Mouse (Mus musculus): ENCODE data around the gene Dnm1. TPM values are rescaled to one million over a fixed set of nuclear protein-coding genes. Genes with fewer than 3 reads are reported as not detected.

Dnm1 gene
- polyA plus RNA-seq, 1 experiment from 2014 or later = 5.0 TPM

DNA sequence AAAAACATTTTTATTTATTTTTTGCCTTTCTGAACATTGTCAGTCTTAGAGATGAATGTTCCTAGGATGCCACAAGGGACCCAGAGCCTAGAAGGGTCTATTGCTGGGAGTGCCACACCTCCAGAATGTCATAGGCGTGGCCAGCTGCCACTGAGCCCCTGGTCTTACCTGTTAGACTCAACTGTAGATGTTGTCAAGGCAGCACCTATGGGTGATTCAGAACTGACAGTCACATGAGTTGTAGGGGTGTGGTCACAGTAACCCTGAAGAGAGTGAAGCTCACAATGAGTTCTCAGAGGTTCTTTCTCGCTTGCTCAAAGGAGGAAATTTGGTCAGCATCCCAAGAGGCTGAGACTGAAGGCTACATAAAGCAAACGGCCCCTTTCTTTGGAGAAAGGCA is 57.9 kb downstream of the Dnm1 start:
- no peaks in the 10 kb centered on the region for H3K9me3 ChIP-seq (ENCODE audit: low read length)
- 0 out of 2 replicates have a peak, but pooled peaks have one; percentile 30 for ATAC-seq
- H3K4me3 ChIP-seq (ENCODE audit: low read depth, low read length) = no peak overlapping the region
- no peak overlapping the region for H3K9ac ChIP-seq (replicated peaks; ENCODE audit: low read depth)
- DNase-seq (ENCODE audit: low spot score) = no peak
- no peaks in the 10 kb centered on the region for H3K4me1 ChIP-seq (ENCODE audit: insufficient read depth, low read depth, low read length)
- H3K4me2 ChIP-seq (replicated peaks; ENCODE audit: low read depth, low read length) = no peak overlapping the region
- no peaks in the 10 kb centered on the region for H3K27me3 ChIP-seq (replicated peaks; ENCODE audit: insufficient read depth, low read length)
- no peak overlapping the region for H3K27ac ChIP-seq (ENCODE audit: low read length)
- WGBS = 78% methylated on average over 3 of the region's 3 CpGs
- peaks cover 26% of the 10 kb centered on the region for H3K36me3 ChIP-seq (ENCODE audit: insufficient read depth, low read length)
- no peak for TF ChIP-seq CTCF (IDR thresholded peaks at IDR 0.05)
- TF ChIP-seq EP300 (IDR thresholded peaks at IDR 0.05) = no peak

GRCm38 (mm10) chr2:32294348-32294747 is 58.8 kb downstream of the Dnm1 start:
- Histone ChIP-seq H3K9me3 (ENCODE audit: low read length) (no peaks in the 10 kb centered on the region), H3K9ac (replicated peaks; ENCODE audit: low read depth) (no peak overlapping the region), H3K27me3 (replicated peaks; ENCODE audit: insufficient read depth, low read length) (no peaks in the 10 kb centered on the region), H3K27ac (ENCODE audit: low read length) (no peak overlapping the region), H3K4me1 (ENCODE audit: insufficient read depth, low read depth, low read length) (peaks cover 2% of the 10 kb centered on the region; the same call in 1 of the 2 replicates), H3K4me2 (replicated peaks; ENCODE audit: low read depth, low read length) (no peak overlapping the region), H3K36me3 (ENCODE audit: insufficient read depth, low read length) (peaks cover 22% of the 10 kb centered on the region), H3K4me3 (ENCODE audit: low read depth, low read length) (no peak overlapping the region)
- 62% methylated on average over 8 of the region's 8 CpGs for WGBS
- ATAC-seq (no peak; the same call in 1 of the 2 replicates), DNase-seq (ENCODE audit: low spot score) (no peak)
- TF ChIP-seq EP300 (IDR thresholded peaks at IDR 0.05) = no peak

DNA sequence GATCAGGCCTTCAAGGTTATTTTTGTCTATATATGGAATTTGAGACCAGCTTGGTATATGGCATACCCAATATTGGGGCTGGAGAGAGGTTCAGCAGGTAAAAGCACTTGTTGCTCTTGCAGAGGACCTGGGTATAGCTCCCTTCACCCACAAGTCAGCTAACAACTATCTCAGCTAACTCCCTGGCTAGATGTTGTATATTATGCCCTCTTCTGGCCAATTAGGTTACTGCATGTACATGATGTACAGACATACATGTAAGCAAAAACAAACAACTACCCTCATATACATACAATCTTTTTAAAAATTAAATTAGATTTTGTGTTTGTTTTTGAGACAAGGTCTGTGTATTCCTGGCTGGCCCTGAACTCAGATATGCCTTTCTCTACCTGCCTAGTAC is 63.6 kb downstream of the Dnm1 start:
- H3K9ac ChIP-seq (replicated peaks; ENCODE audit: low read depth) = no peak overlapping the region
- H3K27me3 ChIP-seq (replicated peaks; ENCODE audit: insufficient read depth, low read length) = no peaks in the 10 kb centered on the region
- H3K36me3 ChIP-seq (ENCODE audit: insufficient read depth, low read length) = 0 out of 2 replicates have a peak, but pooled peaks cover 3% of the 10 kb centered on the region
- peak; percentile 48 for DNase-seq (ENCODE audit: low spot score)
- 0 out of 2 replicates have a peak overlapping the region, but pooled peaks have one; percentile 84 for H3K4me3 ChIP-seq (ENCODE audit: low read depth, low read length)
- peak overlapping the region; percentile 82; the same call in 1 of the 2 replicates for H3K27ac ChIP-seq (ENCODE audit: low read length)
- TF ChIP-seq EP300 (IDR thresholded peaks at IDR 0.05) (no peak), CTCF (IDR thresholded peaks at IDR 0.05) (peak; percentile 70)
- H3K4me1 ChIP-seq (ENCODE audit: insufficient read depth, low read depth, low read length) = peaks cover 8% of the 10 kb centered on the region; the same call in 1 of the 2 replicates
- H3K9me3 ChIP-seq (ENCODE audit: low read length) = no peaks in the 10 kb centered on the region
- H3K4me2 ChIP-seq (replicated peaks; ENCODE audit: low read depth, low read length) = peak overlapping the region; percentile 77
- ATAC-seq = no peak

DNA sequence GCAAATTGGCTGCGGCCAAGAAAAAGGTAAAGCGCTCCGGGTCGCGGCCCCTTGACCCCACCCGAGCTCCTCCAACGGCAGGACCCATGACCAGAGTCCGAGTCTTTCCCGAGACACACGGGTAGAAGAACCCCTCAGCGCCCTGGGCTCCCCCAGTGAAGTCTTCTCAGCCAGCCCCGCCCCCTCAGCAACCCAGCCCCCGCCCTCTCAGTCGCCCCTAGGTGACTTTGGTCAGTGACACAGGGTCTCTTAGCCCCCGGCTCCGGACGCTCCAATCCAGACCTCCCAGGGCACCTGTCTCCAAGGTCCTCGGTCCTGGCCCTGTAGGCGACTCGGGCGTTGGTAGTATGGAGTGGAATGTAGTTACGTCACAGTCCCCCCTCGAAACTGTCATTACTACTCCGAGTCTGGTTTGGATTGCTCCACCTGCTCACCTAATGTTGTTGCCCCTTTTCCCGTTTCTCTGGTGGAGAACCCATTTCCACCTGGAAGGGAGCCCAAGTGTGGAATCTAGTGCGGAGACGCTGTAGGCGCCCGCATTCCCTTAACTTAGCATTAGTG is 64.7 kb downstream of the Dnm1 start:
- H3K4me2 ChIP-seq (replicated peaks; ENCODE audit: low read depth, low read length) = peak overlapping the region; percentile 77
- H3K36me3 ChIP-seq (ENCODE audit: insufficient read depth, low read length) = 0 out of 2 replicates have a peak, but pooled peaks cover 3% of the 10 kb centered on the region
- no peaks in the 10 kb centered on the region for H3K27me3 ChIP-seq (replicated peaks; ENCODE audit: insufficient read depth, low read length)
- under 1% methylated on average over 24 of the region's 29 CpGs for WGBS
- TF ChIP-seq CTCF (IDR thresholded peaks at IDR 0.05) (no peak), EP300 (IDR thresholded peaks at IDR 0.05) (no peak)
- DNase-seq (ENCODE audit: low spot score) = peak; percentile 82
- H3K9me3 ChIP-seq (ENCODE audit: low read length) = no peaks in the 10 kb centered on the region
- peaks cover 8% of the 10 kb centered on the region; the same call in 1 of the 2 replicates for H3K4me1 ChIP-seq (ENCODE audit: insufficient read depth, low read depth, low read length)
- H3K27ac ChIP-seq (ENCODE audit: low read length) = peak overlapping the region; percentile 82
- peak overlapping the region; percentile 81 for H3K9ac ChIP-seq (replicated peaks; ENCODE audit: low read depth)
- peak overlapping the region; percentile 84 for H3K4me3 ChIP-seq (ENCODE audit: low read depth, low read length)
- ATAC-seq = peak; percentile 51

DNA sequence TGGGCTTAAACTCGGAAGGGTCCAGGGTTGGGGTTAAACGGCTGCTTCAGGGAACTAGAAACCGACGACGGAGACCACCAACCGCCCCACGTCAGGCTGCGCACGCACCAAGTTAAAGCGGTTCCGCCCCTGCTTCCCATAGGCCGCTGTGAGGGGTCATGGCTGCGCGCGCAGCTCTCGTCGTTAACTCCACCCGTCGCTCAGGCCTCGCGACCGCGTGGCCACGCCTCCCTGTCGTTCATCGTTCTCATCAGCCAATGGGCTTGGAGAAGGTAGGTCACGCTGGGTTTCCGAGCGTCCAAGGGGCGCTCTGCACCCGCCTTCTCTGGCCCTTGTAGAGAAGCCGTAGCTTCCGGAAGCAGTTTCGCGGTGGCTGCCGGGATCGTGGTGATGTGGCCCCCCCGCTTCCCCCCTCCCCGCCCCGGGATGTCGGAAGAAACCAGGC is 65.2 kb downstream of the Dnm1 start, which contains the start of gene Swi5:
Gene Swi5, minus strand, starts transcription at position 153 of the 445 bp plus-strand sequence.
- peak within 1 kb of the TSS; percentile 87 for H3K9ac ChIP-seq (replicated peaks; ENCODE audit: low read depth)
- ATAC-seq (peak; percentile 98), DNase-seq (ENCODE audit: low spot score) (peak; percentile 100)
- H3K9me3 ChIP-seq (ENCODE audit: low read length) = no peaks in the 10 kb centered on the region
- under 1% methylated on average over 31 of the region's 41 CpGs for WGBS
- peak within 1 kb of the TSS; percentile 87 for H3K27ac ChIP-seq (ENCODE audit: low read length)
- H3K4me1 ChIP-seq (ENCODE audit: insufficient read depth, low read depth, low read length) = peaks cover 8% of the 10 kb centered on the region; the same call in 1 of the 2 replicates
- no peaks in the 10 kb centered on the region for H3K27me3 ChIP-seq (replicated peaks; ENCODE audit: insufficient read depth, low read length)
- H3K4me3 ChIP-seq (ENCODE audit: low read depth, low read length) = peak within 1 kb of the TSS; percentile 84
- 0 out of 2 replicates have a peak, but pooled peaks cover 3% of the 10 kb centered on the region for H3K36me3 ChIP-seq (ENCODE audit: insufficient read depth, low read length)
- TF ChIP-seq CTCF (IDR thresholded peaks at IDR 0.05) (no peak), EP300 (IDR thresholded peaks at IDR 0.05) (no peak)
- H3K4me2 ChIP-seq (replicated peaks; ENCODE audit: low read depth, low read length) = peak within 1 kb of the TSS; percentile 81

DNA sequence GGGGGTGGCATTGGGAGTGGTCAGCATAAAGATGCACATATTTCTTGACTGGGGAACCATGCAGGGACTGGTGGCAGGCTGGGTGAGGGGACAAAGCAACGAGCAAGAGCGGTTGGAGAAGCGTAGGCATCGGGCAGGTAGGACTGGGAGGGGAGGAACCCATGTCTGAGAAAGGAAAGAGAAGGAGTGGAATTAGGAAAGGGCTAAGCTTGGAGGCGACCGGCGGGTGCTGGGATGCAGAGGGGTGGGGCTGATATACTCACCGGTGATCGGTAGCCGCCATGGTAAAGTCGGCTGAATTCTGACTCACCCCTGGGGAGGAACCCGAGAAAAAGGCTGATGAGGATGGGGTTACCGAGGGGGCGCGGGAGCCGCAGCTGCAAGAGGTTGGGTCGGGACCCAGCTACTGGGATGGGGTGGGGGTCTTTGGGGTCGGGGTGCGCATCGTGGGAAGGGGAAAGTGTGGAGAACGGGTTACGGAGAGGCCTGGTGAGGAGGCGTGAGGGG is 65.8 kb downstream of the Dnm1 start, which contains the start of gene Golga2:
Gene Golga2, plus strand, starts transcription at position 51 of the 507 bp plus-strand sequence.
- Histone ChIP-seq H3K4me1 (ENCODE audit: insufficient read depth, low read depth, low read length) (peaks cover 8% of the 10 kb centered on the region; the same call in 1 of the 2 replicates), H3K4me2 (replicated peaks; ENCODE audit: low read depth, low read length) (peak within 1 kb of the TSS; percentile 81), H3K9ac (replicated peaks; ENCODE audit: low read depth) (peak within 1 kb of the TSS; percentile 87), H3K9me3 (ENCODE audit: low read length) (no peaks in the 10 kb centered on the region), H3K36me3 (ENCODE audit: insufficient read depth, low read length) (0 out of 2 replicates have a peak, but pooled peaks cover 2% of the 10 kb centered on the region), H3K4me3 (ENCODE audit: low read depth, low read length) (peak within 1 kb of the TSS; percentile 84), H3K27ac (ENCODE audit: low read length) (peak within 1 kb of the TSS; percentile 87), H3K27me3 (replicated peaks; ENCODE audit: insufficient read depth, low read length) (no peaks in the 10 kb centered on the region)
- TF ChIP-seq EP300 (IDR thresholded peaks at IDR 0.05) = no peak
- TF ChIP-seq CTCF (IDR thresholded peaks at IDR 0.05) = no peak
- no peak for ATAC-seq
- 1% methylated on average over 20 of the region's 23 CpGs for WGBS
- no peak for DNase-seq (ENCODE audit: low spot score)

Data from lung, postnatal 0 days (tissue).